Mouse (Mus musculus) MEL (cell line): Measurements from ENCODE around the gene Gm20708.

Source experiments
- CTCF ChIP-seq, 3 experiments: IDR thresholded peaks in 2 of 3; conservative IDR thresholded peaks in 1 of 3; 2 replicates each; pipeline ENCODE4 v1.5.1; 2011 to 2012; ENCODE audit warnings: low read length in 3 of 3, low read depth in 2 of 3, mild to moderate bottlenecking in 2 of 3, improper control_type of control experiment in 1 of 3, inconsistent platforms in 1 of 3, mixed read lengths in 1 of 3, moderate library complexity in 1 of 3; ENCODE audit not compliant: control insufficient read depth in 1 of 3, insufficient read depth in 1 of 3, poor library complexity in 1 of 3, severe bottlenecking in 1 of 3
- ELF1 ChIP-seq: IDR thresholded peaks from 2 replicates; pipeline ENCODE4 v1.6.1; 2014; ENCODE audit warnings: low read depth, mild to moderate bottlenecking, inconsistent platforms, low read length, improper control_type of control experiment, moderate library complexity
- EP300 ChIP-seq, 2 experiments: IDR thresholded peaks; 2 replicates each; pipeline ENCODE4 v1.6.1; 2011; ENCODE audit warnings: improper control_type of control experiment in 2 of 2, low read length in 2 of 2, low read depth in 1 of 2, mild to moderate bottlenecking in 1 of 2
- GABPA ChIP-seq: IDR thresholded peaks from 2 replicates; pipeline ENCODE4 v1.6.1; 2012; ENCODE audit warnings: low read depth, mild to moderate bottlenecking, inconsistent platforms, low read length, improper control_type of control experiment, moderate library complexity
- MAFK ChIP-seq: IDR thresholded peaks from 2 replicates; pipeline ENCODE4 v1.6.1; 2011; ENCODE audit warnings: low read depth, mild to moderate bottlenecking, low read length, improper control_type of control experiment, borderline replicate concordance
- MAX ChIP-seq: IDR thresholded peaks from 2 replicates; pipeline ENCODE4 v1.6.1; 2011; ENCODE audit warnings: low read length, improper control_type of control experiment
- MYC ChIP-seq: IDR thresholded peaks from 2 replicates; pipeline ENCODE4 v1.6.1; 2011; ENCODE audit warnings: low read depth, mild to moderate bottlenecking, low read length, improper control_type of control experiment, moderate library complexity
- POLR2A ChIP-seq, 2 experiments: IDR thresholded peaks; 2 replicates each; pipeline ENCODE4 v1.6.1; 2011 to 2012; ENCODE audit warnings: low read length in 2 of 2, mild to moderate bottlenecking in 2 of 2, control low read depth in 1 of 2, improper control_type of control experiment in 1 of 2, low read depth in 1 of 2, moderate library complexity in 1 of 2; ENCODE audit not compliant: control insufficient read depth in 1 of 2, insufficient read depth in 1 of 2, poor library complexity in 1 of 2
- POLR2AphosphoS5 ChIP-seq: IDR thresholded peaks from 2 replicates; pipeline ENCODE4 v1.6.1; 2012; ENCODE audit warnings: low read depth, borderline replicate concordance, mild to moderate bottlenecking, inconsistent platforms, low read length, moderate library complexity, mixed read lengths
- ZNF384 ChIP-seq: IDR thresholded peaks from 2 replicates; pipeline ENCODE4 v1.6.1; 2012; ENCODE audit warnings: low read depth, mild to moderate bottlenecking, inconsistent platforms, low read length, improper control_type of control experiment

DNA sequence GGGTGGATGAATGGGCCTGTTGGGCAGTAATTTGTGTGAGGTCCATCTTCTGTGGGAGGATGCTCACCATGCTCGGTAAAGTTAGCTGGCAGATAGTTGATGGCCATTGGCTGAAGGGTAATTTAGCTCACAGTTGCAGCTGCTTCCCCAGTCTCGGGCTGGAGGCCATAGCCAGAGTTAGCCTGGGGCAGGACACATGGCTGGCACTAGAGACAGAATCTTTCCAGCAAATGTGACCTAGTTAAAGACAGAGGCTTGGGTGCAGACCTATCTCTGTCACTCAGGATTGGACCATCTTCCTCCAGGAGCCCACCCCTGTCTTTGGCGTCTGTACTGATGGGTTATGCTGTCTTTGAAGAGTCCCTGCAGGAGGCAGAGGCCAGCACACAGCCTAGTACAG is 48.9 kb downstream of the Gm20708 start:
- TF ChIP-seq CTCF (IDR thresholded peaks at IDR 0.05 in 2 of 3, conservative IDR thresholded peaks at IDR 0.05 in 1 of 3; ENCODE audit: control insufficient read depth in 1 of 3, insufficient read depth in 1 of 3, low read depth in 2 of 3, low read length in 3 of 3, poor library complexity in 1 of 3, severe bottlenecking in 1 of 3): no peak
- TF ChIP-seq ELF1: no peak
- TF ChIP-seq MAX: no peak
- TF ChIP-seq GABPA: no peak
- no peak for TF ChIP-seq POLR2A (IDR thresholded peaks at IDR 0.05; ENCODE audit: control insufficient read depth in 1 of 2, insufficient read depth in 1 of 2, low read depth in 1 of 2, low read length in 2 of 2, poor library complexity in 1 of 2)
- no peak for TF ChIP-seq MAFK
- TF ChIP-seq POLR2AphosphoS5: no peak
- TF ChIP-seq MYC: no peak
- peak; percentile 15; the same call in 1 of the 2 replicates for TF ChIP-seq ZNF384
- no peak for TF ChIP-seq EP300 (IDR thresholded peaks at IDR 0.05; ENCODE audit: low read depth in 1 of 2, low read length in 2 of 2)
